Mouse (Mus musculus): ENCODE data around the gene Prtg. TPM values are rescaled to one million over a fixed set of nuclear protein-coding genes. Genes with fewer than 3 reads are reported as not detected.

Gene Prtg
- polyA plus RNA-seq, 1 experiment from 2014 or later, result 0.84 TPM

DNA sequence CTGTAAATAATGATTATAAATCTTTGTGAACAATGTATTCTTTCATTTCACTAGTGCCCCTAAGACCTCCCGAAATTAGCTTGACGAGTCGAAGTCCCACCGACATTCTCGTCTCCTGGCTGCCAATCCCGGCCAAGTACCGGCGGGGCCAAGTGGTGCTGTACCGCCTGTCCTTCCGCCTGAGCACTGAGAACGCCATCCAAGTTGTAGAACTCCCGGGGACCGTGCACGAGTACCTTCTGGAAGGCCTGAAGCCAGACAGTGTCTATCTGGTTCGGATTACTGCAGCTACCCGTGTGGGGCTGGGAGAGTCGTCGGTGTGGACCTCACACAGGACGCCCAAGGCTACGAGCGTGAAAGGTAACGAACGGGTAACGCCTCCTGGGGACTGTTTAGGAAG, 50.0 kb downstream of the Prtg start:
- no peak for DNase-seq (ENCODE audit: low spot score)
- no peak overlapping the region for H3K9ac ChIP-seq (ENCODE audit: low read length)
- H3K4me3 ChIP-seq (ENCODE audit: low read depth, low read length), result no peak overlapping the region
- no peaks in the 10 kb centered on the region for H3K9me3 ChIP-seq (ENCODE audit: control insufficient read depth, low read length)
- H3K27me3 ChIP-seq (replicated peaks; ENCODE audit: control insufficient read depth, insufficient read depth, low read length), result no peaks in the 10 kb centered on the region
- 97% methylated on average over 24 of the region's 24 CpGs for WGBS
- H3K36me3 ChIP-seq (ENCODE audit: control insufficient read depth, insufficient read depth, low read length), result peaks cover 9% of the 10 kb centered on the region; the same call in 1 of the 2 replicates
- no peak overlapping the region for H3K27ac ChIP-seq (ENCODE audit: low read depth)
- ATAC-seq (replicated peaks; ENCODE audit: low FRiP score, low TSS enrichment, low read depth), result no peak
- no peak overlapping the region for H3K4me2 ChIP-seq (ENCODE audit: low read length)
- peaks cover 9% of the 10 kb centered on the region; the same call in 1 of the 2 replicates for H3K4me1 ChIP-seq (replicated peaks; ENCODE audit: control insufficient read depth, insufficient read depth, low read length)

DNA sequence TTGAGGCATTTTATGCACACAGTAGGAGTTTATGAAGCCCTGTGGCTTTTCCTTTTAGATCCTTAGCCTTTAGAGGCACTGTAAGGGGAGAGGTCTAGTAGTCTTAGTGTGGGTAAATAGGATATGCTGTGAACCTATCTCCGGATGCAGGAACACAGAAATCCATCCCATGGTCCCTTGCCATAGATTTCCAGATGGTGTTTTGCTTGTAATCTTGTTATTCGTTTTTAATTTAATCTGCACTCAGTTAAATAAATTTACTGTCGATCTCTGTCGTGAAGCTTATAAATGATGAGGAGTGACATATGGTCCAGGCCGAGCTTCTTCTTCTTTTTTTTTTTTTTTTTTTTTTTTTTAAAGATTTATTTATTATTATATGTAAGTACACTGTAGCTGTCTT, 54.1 kb downstream of the Prtg start:
- no peak overlapping the region for H3K9ac ChIP-seq (ENCODE audit: low read length)
- H3K4me2 ChIP-seq (ENCODE audit: low read length), result no peak overlapping the region
- no peaks in the 10 kb centered on the region for H3K9me3 ChIP-seq (ENCODE audit: control insufficient read depth, low read length)
- H3K4me3 ChIP-seq (ENCODE audit: low read depth, low read length), result no peak overlapping the region
- no peak overlapping the region for H3K27ac ChIP-seq (ENCODE audit: low read depth)
- H3K4me1 ChIP-seq (replicated peaks; ENCODE audit: control insufficient read depth, insufficient read depth, low read length), result no peaks in the 10 kb centered on the region
- peaks cover 6% of the 10 kb centered on the region; the same call in 1 of the 2 replicates for H3K36me3 ChIP-seq (ENCODE audit: control insufficient read depth, insufficient read depth, low read length)
- H3K27me3 ChIP-seq (replicated peaks; ENCODE audit: control insufficient read depth, insufficient read depth, low read length), result no peaks in the 10 kb centered on the region
- no peak for ATAC-seq (replicated peaks; ENCODE audit: low FRiP score, low TSS enrichment, low read depth)
- no peak for DNase-seq (ENCODE audit: low spot score)
- WGBS, result 66% methylated on average over 5 of the region's 5 CpGs

DNA sequence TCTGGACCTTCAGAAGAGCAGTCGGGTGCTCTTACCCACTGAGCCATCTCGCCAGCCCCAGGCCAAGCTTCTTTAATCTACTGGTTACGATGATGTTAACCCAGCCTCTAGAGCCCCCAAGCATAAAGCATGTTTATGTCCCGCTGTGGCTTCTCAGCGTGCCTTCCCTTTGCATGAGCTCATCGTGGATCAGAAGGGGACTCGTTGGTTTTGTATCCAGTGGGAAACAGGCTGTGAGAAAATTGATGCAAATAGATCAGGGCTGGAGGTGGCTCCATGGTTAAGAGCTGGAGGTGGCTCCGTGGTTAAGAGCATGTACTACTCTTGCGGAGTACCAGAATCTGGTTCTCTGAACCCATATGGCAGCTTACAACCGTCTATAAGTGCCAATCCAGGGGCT, 54.6 kb downstream of the Prtg start:
- no peaks in the 10 kb centered on the region for H3K9me3 ChIP-seq (ENCODE audit: control insufficient read depth, low read length)

DNA sequence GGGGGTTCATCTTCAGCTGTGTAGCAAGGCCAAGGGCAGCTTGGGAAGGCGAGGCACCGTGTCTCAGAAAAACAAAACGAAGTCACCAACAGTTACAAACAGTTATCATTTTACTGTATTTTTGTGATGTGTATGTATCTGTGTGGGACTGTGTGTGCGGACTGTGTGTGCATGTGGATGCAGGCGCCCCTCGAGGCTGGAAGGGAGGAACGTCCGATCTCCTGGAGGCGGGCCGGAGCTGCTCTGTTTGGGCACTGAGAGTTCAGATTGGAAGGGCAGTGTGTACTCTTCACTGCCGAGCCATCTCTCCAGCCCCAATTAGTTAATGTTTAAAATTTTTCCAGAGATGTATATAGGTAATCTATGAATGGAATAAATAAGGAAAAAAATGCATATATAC, 55.5 kb downstream of the Prtg start:
- H3K4me3 ChIP-seq (ENCODE audit: low read depth, low read length), result no peak overlapping the region
- WGBS, result 75% methylated on average over 11 of the region's 11 CpGs
- DNase-seq (ENCODE audit: low spot score) (no peak), ATAC-seq (replicated peaks; ENCODE audit: low FRiP score, low TSS enrichment, low read depth) (no peak)
- no peaks in the 10 kb centered on the region for H3K4me1 ChIP-seq (replicated peaks; ENCODE audit: control insufficient read depth, insufficient read depth, low read length)
- no peak overlapping the region for H3K4me2 ChIP-seq (ENCODE audit: low read length)
- H3K27me3 ChIP-seq (replicated peaks; ENCODE audit: control insufficient read depth, insufficient read depth, low read length), result no peaks in the 10 kb centered on the region
- H3K9ac ChIP-seq (ENCODE audit: low read length), result no peak overlapping the region
- no peak overlapping the region for H3K27ac ChIP-seq (ENCODE audit: low read depth)
- peaks cover 6% of the 10 kb centered on the region; the same call in 1 of the 2 replicates for H3K36me3 ChIP-seq (ENCODE audit: control insufficient read depth, insufficient read depth, low read length)
- H3K9me3 ChIP-seq (ENCODE audit: control insufficient read depth, low read length), result no peaks in the 10 kb centered on the region

More for the DNA sequence above, 54.6 kb downstream of the Prtg start:
- no peak overlapping the region for H3K4me3 ChIP-seq (ENCODE audit: low read depth, low read length)
- WGBS, result 84% methylated on average over 10 of the region's 10 CpGs
- H3K27ac ChIP-seq (ENCODE audit: low read depth), result no peak overlapping the region
- no peak overlapping the region for H3K9ac ChIP-seq (ENCODE audit: low read length)
- peaks cover 6% of the 10 kb centered on the region; the same call in 1 of the 2 replicates for H3K36me3 ChIP-seq (ENCODE audit: control insufficient read depth, insufficient read depth, low read length)
- DNase-seq (ENCODE audit: low spot score) (no peak), ATAC-seq (replicated peaks; ENCODE audit: low FRiP score, low TSS enrichment, low read depth) (no peak)
- H3K4me2 ChIP-seq (ENCODE audit: low read length), result no peak overlapping the region
- H3K27me3 ChIP-seq (replicated peaks; ENCODE audit: control insufficient read depth, insufficient read depth, low read length), result no peaks in the 10 kb centered on the region
- no peaks in the 10 kb centered on the region for H3K4me1 ChIP-seq (replicated peaks; ENCODE audit: control insufficient read depth, insufficient read depth, low read length)

DNA sequence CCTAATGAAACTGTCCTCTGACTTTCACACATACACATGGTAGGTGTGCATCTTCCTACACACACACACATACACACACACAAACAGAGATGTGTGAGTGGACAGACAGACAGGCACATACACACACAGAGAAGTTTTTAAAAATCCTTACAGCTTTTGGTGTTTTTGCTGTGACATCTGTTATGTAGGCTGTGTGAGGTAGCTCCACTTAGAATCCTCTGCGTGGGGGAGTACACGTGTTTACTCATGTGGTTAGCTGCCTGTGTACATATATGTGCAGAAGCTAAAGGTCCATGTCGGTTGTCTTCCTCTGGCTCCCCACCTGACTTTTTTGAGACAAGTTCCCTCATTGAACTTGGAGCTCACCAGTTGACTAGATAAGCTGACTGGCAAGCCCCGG, 56.3 kb downstream of the Prtg start:
- H3K4me2 ChIP-seq (ENCODE audit: low read length), result no peak overlapping the region
- no peaks in the 10 kb centered on the region for H3K9me3 ChIP-seq (ENCODE audit: control insufficient read depth, low read length)
- H3K9ac ChIP-seq (ENCODE audit: low read length), result no peak overlapping the region
- H3K4me1 ChIP-seq (replicated peaks; ENCODE audit: control insufficient read depth, insufficient read depth, low read length), result no peaks in the 10 kb centered on the region
- H3K27ac ChIP-seq (ENCODE audit: low read depth), result no peak overlapping the region
- no peak for ATAC-seq (replicated peaks; ENCODE audit: low FRiP score, low TSS enrichment, low read depth)
- no peak overlapping the region for H3K4me3 ChIP-seq (ENCODE audit: low read depth, low read length)
- H3K27me3 ChIP-seq (replicated peaks; ENCODE audit: control insufficient read depth, insufficient read depth, low read length), result no peaks in the 10 kb centered on the region
- 93% methylated on average over 4 of the region's 4 CpGs for WGBS
- no peak for DNase-seq (ENCODE audit: low spot score)
- H3K36me3 ChIP-seq (ENCODE audit: control insufficient read depth, insufficient read depth, low read length), result peaks cover 6% of the 10 kb centered on the region; the same call in 1 of the 2 replicates

DNA sequence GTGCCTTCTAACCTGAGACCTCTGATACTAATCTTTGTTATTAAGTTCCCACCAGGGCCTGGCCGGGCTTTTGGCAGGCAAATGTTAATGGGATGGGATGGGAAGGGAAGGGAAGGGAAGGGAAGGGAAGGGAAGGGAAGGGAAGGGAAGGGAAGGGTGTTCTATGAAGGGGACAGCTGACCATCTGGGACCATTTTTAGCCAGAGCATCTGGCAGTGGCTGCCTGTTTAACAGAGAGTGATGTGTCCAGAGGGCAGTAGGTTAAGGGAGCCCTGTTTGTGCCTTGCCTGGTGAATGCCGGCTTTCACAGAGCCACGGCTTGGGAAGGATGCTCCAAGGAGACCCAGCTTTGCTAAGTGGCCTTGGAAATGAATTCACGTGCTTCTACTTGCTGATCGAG, 57.1 kb downstream of the Prtg start:
- Histone ChIP-seq H3K4me3 (ENCODE audit: low read depth, low read length) (no peak overlapping the region), H3K27ac (ENCODE audit: low read depth) (no peak overlapping the region), H3K27me3 (replicated peaks; ENCODE audit: control insufficient read depth, insufficient read depth, low read length) (no peaks in the 10 kb centered on the region), H3K4me2 (ENCODE audit: low read length) (no peak overlapping the region), H3K4me1 (replicated peaks; ENCODE audit: control insufficient read depth, insufficient read depth, low read length) (no peaks in the 10 kb centered on the region), H3K9me3 (ENCODE audit: control insufficient read depth, low read length) (no peaks in the 10 kb centered on the region), H3K36me3 (ENCODE audit: control insufficient read depth, insufficient read depth, low read length) (peaks cover 3% of the 10 kb centered on the region; the same call in 1 of the 2 replicates), H3K9ac (ENCODE audit: low read length) (no peak overlapping the region)
- ATAC-seq (replicated peaks; ENCODE audit: low FRiP score, low TSS enrichment, low read depth), result no peak
- WGBS, result 38% methylated on average over 5 of the region's 5 CpGs
- DNase-seq (ENCODE audit: low spot score), result no peak

DNA sequence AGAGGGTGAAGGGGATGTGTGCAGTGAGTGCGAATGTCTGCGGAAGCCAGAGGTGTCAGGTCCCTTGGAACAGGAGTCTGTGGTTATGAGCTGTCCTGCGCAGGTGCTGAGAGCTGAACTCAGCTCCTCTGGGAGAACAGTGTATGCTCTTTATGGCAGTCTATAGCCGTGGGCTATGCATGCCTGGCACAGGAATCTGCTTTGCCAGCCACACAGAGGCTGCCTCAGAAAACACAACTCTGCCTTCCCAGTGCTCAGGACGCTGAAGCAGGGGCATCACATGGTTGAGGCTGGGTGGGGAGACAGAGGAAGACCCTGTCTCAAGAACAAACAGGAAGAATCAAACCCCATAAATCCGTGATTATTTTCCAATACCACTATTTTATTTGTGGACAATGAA, 60.8 kb downstream of the Prtg start:
- no peak for DNase-seq (ENCODE audit: low spot score)
- H3K4me1 ChIP-seq (replicated peaks; ENCODE audit: control insufficient read depth, insufficient read depth, low read length), result peaks cover 11% of the 10 kb centered on the region

DNA sequence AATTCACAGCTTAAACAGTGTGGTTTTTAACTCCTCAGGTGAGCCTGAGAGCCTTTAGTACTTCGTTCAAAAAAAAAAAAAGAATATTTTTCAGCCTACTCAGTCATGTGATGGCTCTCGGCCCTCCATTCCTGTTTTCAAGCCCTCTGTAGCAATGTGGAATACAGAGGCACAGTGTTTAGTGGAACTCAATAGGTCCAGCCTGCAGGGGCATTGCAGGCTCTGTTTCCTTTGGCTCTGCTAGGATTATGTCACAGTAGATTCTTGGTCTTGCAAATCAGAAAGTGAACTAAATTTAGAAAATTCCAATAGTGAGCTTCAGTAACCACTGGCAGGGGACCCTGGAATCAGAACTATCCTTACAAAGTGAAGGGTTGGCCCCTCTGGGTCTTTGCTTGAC, 62.1 kb downstream of the Prtg start:
- WGBS, result 84% methylated on average over 2 of the region's 2 CpGs
- H3K4me2 ChIP-seq (ENCODE audit: low read length), result no peak overlapping the region
- H3K4me3 ChIP-seq (ENCODE audit: low read depth, low read length), result no peak overlapping the region
- no peaks in the 10 kb centered on the region for H3K36me3 ChIP-seq (ENCODE audit: control insufficient read depth, insufficient read depth, low read length)
- H3K9ac ChIP-seq (ENCODE audit: low read length), result no peak overlapping the region
- H3K9me3 ChIP-seq (ENCODE audit: control insufficient read depth, low read length), result no peaks in the 10 kb centered on the region
- H3K27ac ChIP-seq (ENCODE audit: low read depth), result no peak overlapping the region
- H3K4me1 ChIP-seq (replicated peaks; ENCODE audit: control insufficient read depth, insufficient read depth, low read length), result peaks cover 15% of the 10 kb centered on the region
- no peak for ATAC-seq (replicated peaks; ENCODE audit: low FRiP score, low TSS enrichment, low read depth)
- no peak for DNase-seq (ENCODE audit: low spot score)
- H3K27me3 ChIP-seq (replicated peaks; ENCODE audit: control insufficient read depth, insufficient read depth, low read length), result no peaks in the 10 kb centered on the region

More for the DNA sequence above, 60.8 kb downstream of the Prtg start:
- no peak for ATAC-seq (replicated peaks; ENCODE audit: low FRiP score, low TSS enrichment, low read depth)
- H3K9me3 ChIP-seq (ENCODE audit: control insufficient read depth, low read length), result no peaks in the 10 kb centered on the region
- no peak overlapping the region for H3K9ac ChIP-seq (ENCODE audit: low read length)
- no peaks in the 10 kb centered on the region for H3K36me3 ChIP-seq (ENCODE audit: control insufficient read depth, insufficient read depth, low read length)
- WGBS, result 86% methylated on average over 6 of the region's 6 CpGs
- no peak overlapping the region for H3K4me3 ChIP-seq (ENCODE audit: low read depth, low read length)
- H3K27ac ChIP-seq (ENCODE audit: low read depth), result no peak overlapping the region
- H3K4me2 ChIP-seq (ENCODE audit: low read length), result no peak overlapping the region
- H3K27me3 ChIP-seq (replicated peaks; ENCODE audit: control insufficient read depth, insufficient read depth, low read length), result no peaks in the 10 kb centered on the region

DNA sequence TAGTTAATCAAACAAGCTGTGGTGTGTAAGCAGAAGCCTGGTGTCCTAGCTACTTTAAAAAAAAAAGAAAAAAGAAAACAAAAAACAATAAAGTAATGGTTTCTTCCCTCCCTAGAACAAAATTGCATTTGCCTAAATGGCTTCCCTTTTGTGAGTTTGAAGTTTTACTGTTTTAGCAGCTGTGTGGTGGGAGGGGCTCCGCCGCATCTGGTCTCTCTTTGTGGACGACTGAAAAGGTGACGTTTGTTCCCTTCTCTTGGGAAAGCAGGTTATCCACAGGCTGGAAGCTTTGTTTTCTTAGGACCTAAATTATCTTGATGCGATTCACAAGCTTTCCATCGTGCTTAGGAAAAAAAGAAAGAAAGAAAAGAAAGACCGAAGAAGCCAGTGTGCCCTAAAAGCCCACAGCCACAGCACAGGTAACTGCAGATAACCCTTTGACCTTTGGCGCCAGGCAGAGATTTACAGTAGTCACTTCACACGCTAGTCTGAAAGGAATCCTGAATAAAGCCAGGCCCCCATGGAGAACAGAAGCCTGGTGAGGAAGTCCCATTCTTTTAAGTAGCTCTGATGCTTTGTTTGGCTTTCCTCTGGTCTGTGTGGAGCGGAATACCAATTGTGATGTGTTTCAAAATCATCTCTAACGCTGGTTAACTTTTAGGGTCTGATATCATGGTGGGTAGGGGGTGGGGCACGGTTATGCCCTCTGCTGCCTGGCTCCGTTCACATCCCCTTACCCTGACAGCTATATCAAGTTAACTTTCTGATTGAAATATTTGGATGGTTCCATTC, 65.0 kb downstream of the Prtg start:
- no peak for DNase-seq (ENCODE audit: low spot score)
- no peak overlapping the region for H3K4me3 ChIP-seq (ENCODE audit: low read depth, low read length)

More for the DNA sequence above, 65.0 kb downstream of the Prtg start:
- Histone ChIP-seq H3K4me1 (replicated peaks; ENCODE audit: control insufficient read depth, insufficient read depth, low read length) (peaks cover 18% of the 10 kb centered on the region), H3K36me3 (ENCODE audit: control insufficient read depth, insufficient read depth, low read length) (no peaks in the 10 kb centered on the region), H3K4me2 (ENCODE audit: low read length) (peak overlapping the region; percentile 45), H3K27ac (ENCODE audit: low read depth) (peak overlapping the region; percentile 64; the same call in 1 of the 2 replicates), H3K9ac (ENCODE audit: low read length) (no peak overlapping the region), H3K27me3 (replicated peaks; ENCODE audit: control insufficient read depth, insufficient read depth, low read length) (no peaks in the 10 kb centered on the region), H3K9me3 (ENCODE audit: control insufficient read depth, low read length) (no peaks in the 10 kb centered on the region)
- WGBS, result 12% methylated on average over 13 of the region's 13 CpGs
- no peak for ATAC-seq (replicated peaks; ENCODE audit: low FRiP score, low TSS enrichment, low read depth)
